Mouse (Mus musculus) embryonic fibroblast, embryonic 13.5 days (primary cell): ENCODE measurements at regions not wholly inside any gene's neighbourhood (a gene's known extent, or its start where the extent isn't known, plus 50 kb on each side); places are given as distances from the start of the nearest gene placed in this dataset.

Source experiments
- H3K27ac ChIP-seq: 2 replicates; pipeline ENCODE4 v1.5.1; 2012; ENCODE audit warnings: low read length, control low read depth, inconsistent platforms; ENCODE audit not compliant: insufficient read depth
- H3K4me1 ChIP-seq: 2 replicates; pipeline ENCODE4 v1.6.1; 2011; ENCODE audit warnings: low read length; ENCODE audit not compliant: control insufficient read depth, insufficient read depth
- H3K4me3 ChIP-seq: 2 replicates; pipeline ENCODE4 v1.5.1; 2011; ENCODE audit warnings: mild to moderate bottlenecking, control low read depth, low read length; ENCODE audit not compliant: insufficient read depth
- CTCF ChIP-seq: IDR thresholded peaks from 2 replicates; pipeline ENCODE4 v1.5.1; 2011; ENCODE audit warnings: mild to moderate bottlenecking, control low read depth, low read length, moderate library complexity, borderline replicate concordance; ENCODE audit not compliant: insufficient read depth
- POLR2A ChIP-seq: IDR thresholded peaks from 2 replicates; pipeline ENCODE4 v1.6.1; 2011; ENCODE audit warnings: low read depth, mild to moderate bottlenecking, control low read depth, low read length, moderate library complexity

GRCm38 (mm10) chr1:77010608-77011214 is 504.2 kb downstream of the Epha4 start:
- no peak overlapping the region for H3K27ac ChIP-seq
- H3K4me1 ChIP-seq = no peaks in the 10 kb centered on the region
- no peak overlapping the region for H3K4me3 ChIP-seq
- TF ChIP-seq POLR2A (no peak), CTCF (no peak)

- H3K27ac ChIP-seq = no peak overlapping the region
- TF ChIP-seq POLR2A = no peak
- H3K4me1 ChIP-seq = no peaks in the 10 kb centered on the region
- no peak overlapping the region for H3K4me3 ChIP-seq
These were observed 487.2 kb downstream of the Epha4 start for GRCm38 (mm10) chr1:77027656-77028055.

- H3K4me3 ChIP-seq = no peak overlapping the region
- no peaks in the 10 kb centered on the region for H3K4me1 ChIP-seq
- no peak overlapping the region for H3K27ac ChIP-seq
- no peak for TF ChIP-seq CTCF
- TF ChIP-seq POLR2A = no peak
These were observed 486.7 kb downstream of the Epha4 start for GRCm38 (mm10) chr1:77028216-77028615.

GRCm38 (mm10) chr1:77029091-77029490 is 485.8 kb downstream of the Epha4 start:
- no peak for TF ChIP-seq POLR2A
- no peaks in the 10 kb centered on the region for H3K4me1 ChIP-seq
- no peak overlapping the region for H3K27ac ChIP-seq
- no peak overlapping the region for H3K4me3 ChIP-seq

GRCm38 (mm10) chr1:77043749-77044564 is 470.9 kb downstream of the Epha4 start:
- H3K4me1 ChIP-seq = no peaks in the 10 kb centered on the region
- no peak overlapping the region for H3K27ac ChIP-seq
- TF ChIP-seq CTCF (no peak), POLR2A (no peak)
- H3K4me3 ChIP-seq = no peak overlapping the region

- H3K27ac ChIP-seq = no peak overlapping the region
- no peak for TF ChIP-seq CTCF
- no peak overlapping the region for H3K4me3 ChIP-seq
- H3K4me1 ChIP-seq = 0 out of 2 replicates have a peak, but pooled peaks cover 3% of the 10 kb centered on the region
These were observed 466.0 kb downstream of the Epha4 start for GRCm38 (mm10) chr1:77048720-77049406.

GRCm38 (mm10) chr1:77051239-77051638 is 463.6 kb downstream of the Epha4 start:
- no peak for TF ChIP-seq POLR2A
- no peak for TF ChIP-seq CTCF
- no peak overlapping the region for H3K4me3 ChIP-seq

GRCm38 (mm10) chr1:77053837-77054540 is 460.9 kb downstream of the Epha4 start:
- H3K27ac ChIP-seq = no peak overlapping the region

More at GRCm38 (mm10) chr1:77051239-77051638, 463.6 kb downstream of the Epha4 start:
- Histone ChIP-seq H3K4me1 (0 out of 2 replicates have a peak, but pooled peaks cover 3% of the 10 kb centered on the region), H3K27ac (no peak overlapping the region)

GRCm38 (mm10) chr1:77062468-77062867 is 452.4 kb downstream of the Epha4 start:
- Histone ChIP-seq H3K27ac (no peak overlapping the region), H3K4me1 (no peaks in the 10 kb centered on the region), H3K4me3 (no peak overlapping the region)
- TF ChIP-seq CTCF (no peak), POLR2A (no peak)

More at GRCm38 (mm10) chr1:77053837-77054540, 460.9 kb downstream of the Epha4 start:
- 0 out of 2 replicates have a peak, but pooled peaks cover 3% of the 10 kb centered on the region for H3K4me1 ChIP-seq
- no peak overlapping the region for H3K4me3 ChIP-seq
- TF ChIP-seq POLR2A (no peak), CTCF (no peak)
